Mouse (Mus musculus) layer of hippocampus, adult 9-10 months (tissue): Measurements from ENCODE around the gene Omp.

ENCODE experiments used
- DNase-seq: peaks from one replicate; pipeline ENCODE4 v3.0.0; 2022; ENCODE audit warnings: low spot score

Gene Omp

GRCm38 (mm10) chr7:98097557-98097956, 47.7 kb downstream of the Omp start:
- DNase-seq = no peak

DNA sequence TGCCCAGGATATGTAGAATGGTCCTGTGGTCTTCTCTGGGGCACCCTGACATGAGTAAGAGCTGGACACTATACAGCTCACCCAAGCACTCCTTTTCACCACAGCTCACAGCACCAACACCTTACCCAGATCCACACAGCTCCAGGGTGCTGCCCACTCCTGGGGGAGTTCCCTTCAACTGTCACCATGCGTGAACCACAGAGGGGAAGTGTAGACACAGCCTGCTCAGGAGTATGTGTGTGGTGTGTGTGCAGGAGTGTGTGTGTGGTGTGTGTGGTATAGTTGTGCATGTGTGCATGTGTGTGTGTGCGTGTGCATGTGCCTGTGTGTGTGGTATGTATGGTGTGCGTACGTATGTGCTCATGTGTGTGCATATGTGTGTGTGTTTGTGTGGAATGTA, 49.5 kb downstream of the Omp start:
- no peak for DNase-seq
